Mouse (Mus musculus) naive thymus-derived CD4-positive, alpha-beta T cell, adult 2 months (primary cell): Measurements from ENCODE around the gene Amn1.

Source experiments
- DNase-seq: peaks from one replicate; pipeline ENCODE4 v3.0.0-alpha.2; 2011; ENCODE audit warnings: low read depth

Amn1 gene

GRCm38 (mm10) chr6:149107615-149108014, 80.9 kb downstream of the Amn1 start:
- no peak for DNase-seq
